Mouse (Mus musculus): ENCODE data around the gene Slc39a2. TPM values are rescaled to one million over a fixed set of nuclear protein-coding genes. Genes with fewer than 3 reads are reported as not detected.

Slc39a2 gene
- polyA plus RNA-seq, 1 experiment from 2014 or later, result 0.99 TPM

Other genes with a start within 250 kb of the Slc39a2 start
- gene Gm17079, start 197.4 kb upstream of the Slc39a2 start, polyA plus RNA-seq (2016; fragmentation: Nextera tagmentation; extraction: Ambion mirVana), result not detected in 2 replicates
- not detected in 2 replicates for gene Gm5800, start 175.7 kb upstream of the Slc39a2 start, polyA plus RNA-seq (2016; fragmentation: Nextera tagmentation; extraction: Ambion mirVana)
- not detected in 2 replicates for gene Ang4, start 119.3 kb upstream of the Slc39a2 start, polyA plus RNA-seq (2016; fragmentation: Nextera tagmentation; extraction: Ambion mirVana)
- gene AY358078, start 92.8 kb upstream of the Slc39a2 start, polyA plus RNA-seq (2016; fragmentation: Nextera tagmentation; extraction: Ambion mirVana), result not detected in 2 replicates
- not detected in 2 replicates for gene Ear6, start 39.2 kb upstream of the Slc39a2 start, polyA plus RNA-seq (2016; fragmentation: Nextera tagmentation; extraction: Ambion mirVana)
- gene Mettl17, start 8.0 kb upstream of the Slc39a2 start, polyA plus RNA-seq (2016; fragmentation: Nextera tagmentation; extraction: Ambion mirVana), result 42.6 and 48.1 TPM in 2 replicates
- gene Ndrg2, start 21.3 kb downstream of the Slc39a2 start, polyA plus RNA-seq (2016; fragmentation: Nextera tagmentation; extraction: Ambion mirVana), result 10.0 and 16.1 TPM in 2 replicates
- gene Tppp2, start 25.5 kb downstream of the Slc39a2 start, polyA plus RNA-seq (2016; fragmentation: Nextera tagmentation; extraction: Ambion mirVana), result not detected in 2 replicates
- not detected in 2 replicates for gene Rnase13, start 29.9 kb downstream of the Slc39a2 start, polyA plus RNA-seq (2016; fragmentation: Nextera tagmentation; extraction: Ambion mirVana)
- gene Arhgef40, start 91.8 kb downstream of the Slc39a2 start, polyA plus RNA-seq (2016; fragmentation: Nextera tagmentation; extraction: Ambion mirVana), result 100 and 106 TPM in 2 replicates
- 0.80 and 1.0 TPM in 2 replicates for gene Tmem253, start 122.8 kb downstream of the Slc39a2 start, polyA plus RNA-seq (2016; fragmentation: Nextera tagmentation; extraction: Ambion mirVana)
- gene Zfp219, start 127.8 kb downstream of the Slc39a2 start, polyA plus RNA-seq (2016; fragmentation: Nextera tagmentation; extraction: Ambion mirVana), result 74.3 and 83.6 TPM in 2 replicates
- gene Olfr221, start 149.6 kb downstream of the Slc39a2 start, polyA plus RNA-seq (2016; fragmentation: Nextera tagmentation; extraction: Ambion mirVana), result not detected in 2 replicates
- gene Hnrnpc, start 211.1 kb downstream of the Slc39a2 start, polyA plus RNA-seq (2016; fragmentation: Nextera tagmentation; extraction: Ambion mirVana), result 754 and 887 TPM in 2 replicates
- 83.0 and 112 TPM in 2 replicates for gene Rpgrip1, start 217.8 kb downstream of the Slc39a2 start, polyA plus RNA-seq (2016; fragmentation: Nextera tagmentation; extraction: Ambion mirVana)

Data from hindbrain, embryonic 10.5 days (tissue).